22 mouse cellular contexts compared by ENCODE assay signal in genomic region chr9:78780595-78780994, GRCm38 (mm10).
"Had no signal": no experiment of that assay in that cellular context is flagged by ENCODE, and none has a peak within 500 bp of the region (broad histone marks: within the 10 kb centered on the region; RNA-seq: fewer than 3 reads in every experiment).

No protein-coding gene starts in this region.

- H3K27ac ChIP-seq: heart, adult 2 months; heart, embryonic 13.5 days; heart, embryonic 15.5 days; hindbrain, embryonic 13.5 days; hindbrain, embryonic 15.5 days; hindbrain, postnatal 0 days; limb, embryonic 13.5 days had no signal

- H3K4me3 ChIP-seq: heart, adult 2 months; heart, embryonic 13.5 days; heart, embryonic 15.5 days; hindbrain, embryonic 13.5 days; hindbrain, embryonic 15.5 days; limb, embryonic 13.5 days had no signal

- ATAC-seq: forebrain, postnatal 0 days; hindbrain, postnatal 0 days; intestine, embryonic 16.5 days had no signal

- H3K4me1 ChIP-seq: hindbrain, embryonic 13.5 days; hindbrain, embryonic 15.5 days had no signal

- H3K9ac ChIP-seq: forebrain, postnatal 0 days; heart, embryonic 13.5 days; heart, embryonic 15.5 days; hindbrain, embryonic 13.5 days; hindbrain, embryonic 15.5 days; limb, embryonic 13.5 days had no signal

- H3K27me3 ChIP-seq: heart, embryonic 13.5 days; heart, embryonic 15.5 days; hindbrain, embryonic 13.5 days; hindbrain, embryonic 15.5 days had no signal

- H3K36me3 ChIP-seq: heart, embryonic 13.5 days; heart, embryonic 15.5 days; hindbrain, embryonic 13.5 days; hindbrain, embryonic 15.5 days; limb, embryonic 13.5 days had no signal

- H3K4me2 ChIP-seq: heart, embryonic 11.5 days; heart, embryonic 13.5 days; heart, embryonic 15.5 days; hindbrain, embryonic 13.5 days; hindbrain, embryonic 15.5 days; limb, embryonic 13.5 days had no signal

- DNase-seq: forebrain, postnatal 0 days; gastrocnemius, postnatal 14 days; gastrocnemius, postnatal 36 days; heart, adult 11 months; heart, adult 2 months; heart, postnatal 14 days; heart, postnatal 36 days; kidney, adult 11 months; kidney, adult 2 months; kidney, postnatal 14 days; kidney, postnatal 36 days; layer of hippocampus, adult 9-11 months; layer of hippocampus, postnatal 36 days; left cerebral cortex, postnatal 4 days had no signal

- H3K9me3 ChIP-seq: heart, embryonic 13.5 days; heart, embryonic 15.5 days; hindbrain, embryonic 13.5 days; hindbrain, embryonic 15.5 days; limb, embryonic 13.5 days had no signal
